Mouse (Mus musculus) cerebellum, adult 18-20 months (tissue): ENCODE results near the gene Gm4869.
"Not testable (repeated sequence)": the region's sequence is repeated elsewhere in the genome, so short reads cannot be mapped to it uniquely, and the experiment has no call there.

ENCODE experiments used
- DNase-seq, 2 experiments: peaks; one replicate each; pipeline ENCODE4 v3.0.0; 2021

Gene Gm4869

DNA sequence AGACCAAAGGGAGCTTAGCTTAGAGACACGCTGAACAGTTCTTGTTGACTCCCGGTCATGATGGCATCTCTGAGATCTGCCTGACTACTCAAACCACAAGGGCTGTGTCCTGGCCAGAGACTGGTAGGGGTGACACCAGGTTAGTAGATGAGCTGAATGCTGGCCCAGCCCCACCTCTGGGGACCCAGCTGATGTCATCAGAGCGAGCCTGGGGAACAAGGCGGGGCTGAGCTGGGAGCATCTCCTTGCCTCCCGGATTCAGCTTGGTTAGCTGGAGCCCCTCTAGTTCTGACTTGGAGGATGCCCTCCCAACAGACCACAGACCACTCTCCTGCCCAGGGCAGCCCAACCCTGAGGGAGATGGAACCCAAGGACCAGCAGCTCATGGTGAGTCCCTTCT, at the start of gene Gm4869:
TSS of gene Gm4869 (plus strand) at position 301 of the 400 bp plus-strand sequence.
- DNase-seq: no peak

DNA sequence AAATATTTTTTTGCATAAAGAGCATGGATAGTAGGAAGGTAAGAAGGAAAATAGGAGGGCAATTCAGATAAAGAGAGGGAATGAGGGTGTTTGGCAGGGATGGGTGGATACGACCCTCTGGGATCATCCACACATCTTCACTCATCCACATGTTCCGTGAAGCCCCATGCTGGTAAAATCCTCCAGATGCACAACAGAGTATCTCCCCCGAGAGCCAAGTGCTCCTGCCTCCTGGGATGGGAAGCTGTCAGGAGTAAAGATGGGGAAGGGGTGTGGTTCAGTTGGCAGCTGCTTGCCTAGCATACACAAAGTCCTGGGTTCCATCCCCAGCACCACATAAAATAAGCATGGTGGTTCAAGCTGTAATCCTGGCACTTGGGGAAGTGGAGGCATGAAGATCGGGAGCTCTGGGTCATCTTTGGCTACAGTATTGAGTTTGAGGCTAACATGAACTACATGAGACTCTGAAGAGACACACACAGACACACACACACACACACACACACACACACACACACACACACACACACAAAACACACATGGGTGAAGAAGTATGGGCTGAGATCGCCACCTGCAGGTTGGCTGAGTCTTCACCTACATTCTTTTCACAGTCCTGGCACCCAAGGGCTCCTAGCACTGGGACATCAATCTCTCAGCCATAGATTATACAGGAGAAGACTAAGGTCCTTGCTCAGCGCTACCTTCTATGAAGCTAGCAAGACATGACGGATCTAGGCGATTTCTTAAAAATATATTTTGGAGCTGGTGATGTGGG, 49.1 kb upstream of the Gm4869 start:
- DNase-seq: no peak

DNA sequence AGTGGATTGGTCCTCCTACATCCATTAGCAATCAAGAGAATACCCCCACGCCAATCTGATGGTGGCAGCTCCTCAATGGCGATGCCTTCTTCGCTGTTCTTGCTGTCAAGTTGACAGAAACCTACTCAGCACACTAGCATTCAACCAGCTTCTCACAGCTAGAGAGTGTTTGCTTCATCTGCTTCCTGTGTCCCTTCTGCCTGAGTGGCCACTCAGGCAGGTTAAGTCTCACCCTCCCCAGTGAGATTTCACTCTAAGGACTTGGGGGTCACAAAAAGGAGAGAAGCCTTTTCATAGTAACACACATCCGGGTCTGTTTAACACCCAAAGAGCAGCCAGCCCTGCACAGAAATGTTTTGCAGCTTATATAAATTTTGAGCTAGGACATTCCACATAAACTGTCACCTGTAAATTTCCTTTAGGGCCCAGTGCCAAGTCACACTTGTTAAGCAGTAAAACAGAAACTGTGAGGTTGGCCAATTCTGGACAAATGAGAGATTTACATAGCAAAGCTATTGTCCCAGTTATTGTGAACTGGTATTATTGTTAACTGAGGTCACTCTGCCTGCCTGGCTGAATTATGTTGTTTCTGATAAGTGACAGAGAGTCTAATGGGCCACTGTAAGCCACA, 42.7 kb upstream of the Gm4869 start:
- DNase-seq: no peak

DNA sequence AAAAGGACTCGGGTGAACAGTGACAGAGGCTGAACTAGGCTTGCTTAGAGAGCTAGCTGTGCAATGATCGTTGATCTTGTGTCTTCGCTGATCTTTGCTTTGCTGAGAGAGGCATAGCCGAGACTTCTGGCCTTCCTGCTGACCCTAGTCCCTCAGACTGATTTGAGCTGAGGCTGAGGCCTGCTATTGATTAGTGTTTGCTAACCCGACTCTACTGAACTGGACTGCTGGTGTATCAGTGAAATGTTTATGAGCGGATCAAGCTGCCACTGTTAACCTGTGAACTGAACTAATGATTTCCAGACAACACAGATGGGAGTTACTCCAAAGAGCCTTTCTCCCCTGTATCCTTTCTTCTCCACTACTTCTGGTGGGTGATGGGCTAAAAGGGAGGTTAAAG, 40.3 kb upstream of the Gm4869 start:
- no peak for DNase-seq

DNA sequence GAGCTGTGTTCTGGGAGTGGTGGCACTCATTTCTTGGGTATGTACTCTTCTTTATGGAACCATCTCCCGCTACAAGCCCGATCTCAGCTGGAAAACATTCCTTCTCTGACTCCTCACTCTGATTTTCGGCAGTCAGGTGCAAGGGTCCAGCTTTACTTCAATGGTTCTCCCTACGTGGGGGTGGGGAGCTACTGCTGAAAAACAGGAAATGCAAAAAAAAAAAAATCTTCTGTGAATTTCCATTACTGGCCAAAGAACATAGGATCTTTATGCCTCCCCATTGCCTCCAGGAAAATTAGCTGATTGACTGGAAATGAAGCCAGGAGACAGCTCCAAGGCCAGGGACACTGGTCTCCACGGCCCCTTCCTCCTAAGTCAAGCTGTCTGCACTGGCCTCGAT, 38.8 kb upstream of the Gm4869 start:
- no peak for DNase-seq

DNA sequence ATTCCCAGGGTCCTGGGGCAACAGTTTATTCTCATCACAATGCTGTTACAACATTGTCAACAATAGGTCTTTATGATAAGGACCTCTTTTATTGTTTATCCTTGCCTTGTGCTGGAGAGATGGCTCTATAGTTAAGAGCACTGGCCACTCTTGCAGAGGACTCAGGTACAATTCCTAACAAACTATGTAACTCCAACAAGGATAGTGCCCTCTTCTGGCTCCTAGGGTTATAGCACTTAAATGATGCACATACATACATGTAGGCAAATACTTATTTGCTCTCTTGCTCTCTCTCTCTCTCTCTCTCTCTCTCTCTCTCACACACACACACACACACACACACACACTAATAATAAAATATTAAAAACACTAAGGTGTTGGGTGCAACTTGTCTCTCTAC, 36.6 kb upstream of the Gm4869 start:
- no peak for DNase-seq

DNA sequence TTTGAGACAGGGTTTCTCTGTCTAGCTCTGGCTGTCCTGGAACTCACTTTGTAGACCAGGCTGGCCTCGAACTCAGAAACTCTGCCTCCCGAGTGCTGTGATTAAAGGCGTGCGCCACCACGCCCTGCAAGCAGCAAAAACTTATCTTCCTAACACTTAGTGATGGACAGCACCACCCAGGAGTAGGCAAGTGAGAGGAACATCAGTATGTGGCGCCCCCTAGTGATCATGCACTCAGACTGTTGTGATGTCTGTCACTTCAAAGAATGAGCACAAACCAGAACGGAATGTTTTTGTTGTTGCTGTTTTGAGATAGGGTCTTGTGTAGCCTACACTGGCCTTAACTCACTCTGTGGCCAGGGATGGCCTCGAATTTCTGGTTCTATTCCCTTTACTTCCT, 34.1 kb upstream of the Gm4869 start:
- peak; percentile 39 to 52 for DNase-seq

DNA sequence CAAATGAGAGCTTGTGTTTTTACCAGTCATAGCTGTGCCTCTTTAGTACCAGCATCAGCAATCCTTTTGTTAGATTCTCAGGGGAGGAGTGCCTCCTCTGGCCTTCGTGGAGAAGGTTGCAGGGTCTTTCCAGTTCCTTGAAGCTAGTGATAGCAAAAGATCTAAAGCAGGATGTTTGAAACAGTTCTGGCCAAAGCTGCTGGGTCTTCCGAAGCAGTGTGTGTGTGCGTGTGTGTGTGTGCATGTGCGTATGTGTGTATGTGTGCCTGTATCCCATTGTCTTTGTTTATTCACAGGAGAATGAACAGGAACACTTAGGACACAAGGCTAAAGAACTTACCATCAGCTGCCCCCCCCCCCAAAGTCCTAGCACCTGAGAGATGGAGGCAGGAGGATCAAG, 30.8 kb upstream of the Gm4869 start:
- no peak for DNase-seq

DNA sequence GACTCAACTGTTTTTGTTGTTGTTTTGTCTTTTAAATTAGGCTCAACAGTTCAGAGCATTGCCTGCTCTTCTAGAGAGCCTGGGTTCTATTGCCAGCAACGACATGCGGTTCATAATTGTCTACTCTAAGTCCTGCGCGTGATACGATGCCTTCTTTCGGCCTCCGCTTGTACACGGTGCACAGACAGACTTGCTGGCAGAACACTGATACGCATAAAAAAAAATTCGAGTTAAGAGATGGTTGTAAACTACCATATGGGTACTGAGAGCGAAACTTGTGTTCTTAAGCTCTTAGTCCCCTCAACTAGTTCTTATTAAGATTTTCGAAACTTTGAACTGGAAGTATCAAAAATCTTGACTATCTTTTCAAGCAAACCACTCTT, 27.3 kb upstream of the Gm4869 start:
- peak; percentile 16 to 43 for DNase-seq

DNA sequence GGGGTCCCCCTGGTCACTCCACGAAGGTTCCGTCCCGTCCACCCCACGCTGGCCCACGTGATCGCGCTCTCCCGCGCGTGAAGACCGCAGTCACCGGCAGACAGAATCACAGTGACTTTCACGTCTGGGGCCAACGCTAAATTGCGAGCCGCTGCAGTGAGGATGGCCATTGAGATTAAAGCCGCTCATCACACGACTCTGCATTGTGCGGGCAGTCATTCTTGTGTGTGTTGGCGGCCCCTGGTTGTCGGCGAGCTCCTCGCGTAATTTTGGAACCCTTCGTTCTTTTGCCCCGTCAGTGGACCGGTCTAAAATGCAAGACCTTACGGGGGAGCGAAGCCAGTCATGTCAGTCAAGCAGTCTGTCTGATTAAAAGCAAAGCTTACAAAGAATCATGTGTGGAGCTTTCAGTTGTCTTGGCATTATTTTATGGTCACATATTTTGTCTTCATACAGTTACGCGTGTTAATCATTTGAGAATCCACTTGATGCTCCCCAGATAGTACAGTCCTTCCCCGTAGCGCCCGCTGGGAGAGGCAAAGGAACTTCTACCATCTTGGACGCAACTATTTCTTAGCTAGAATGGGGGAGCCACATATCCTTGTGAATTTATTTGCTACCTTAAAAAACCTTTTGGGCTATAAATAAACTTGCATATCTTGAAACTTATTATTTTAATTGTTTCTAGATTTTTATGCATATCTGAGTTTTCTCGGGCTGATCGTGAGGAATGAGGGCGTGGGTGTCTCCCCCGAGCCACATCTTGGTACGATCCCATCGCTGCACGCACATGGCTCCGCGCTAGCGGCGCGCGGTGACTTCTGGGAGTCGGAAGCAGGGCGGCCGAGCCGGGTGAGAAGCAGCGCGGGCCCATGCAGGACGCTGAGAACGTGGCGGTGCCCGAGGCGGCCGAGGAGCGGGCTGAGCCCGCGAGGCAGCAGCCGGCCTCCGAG, 26.7 kb upstream of the Gm4869 start, which contains the start of gene Eif3b:
TSS of gene Eif3b (plus strand) at position 840 of the 953 bp plus-strand sequence.
- peak; percentile 90 to 94 for DNase-seq

DNA sequence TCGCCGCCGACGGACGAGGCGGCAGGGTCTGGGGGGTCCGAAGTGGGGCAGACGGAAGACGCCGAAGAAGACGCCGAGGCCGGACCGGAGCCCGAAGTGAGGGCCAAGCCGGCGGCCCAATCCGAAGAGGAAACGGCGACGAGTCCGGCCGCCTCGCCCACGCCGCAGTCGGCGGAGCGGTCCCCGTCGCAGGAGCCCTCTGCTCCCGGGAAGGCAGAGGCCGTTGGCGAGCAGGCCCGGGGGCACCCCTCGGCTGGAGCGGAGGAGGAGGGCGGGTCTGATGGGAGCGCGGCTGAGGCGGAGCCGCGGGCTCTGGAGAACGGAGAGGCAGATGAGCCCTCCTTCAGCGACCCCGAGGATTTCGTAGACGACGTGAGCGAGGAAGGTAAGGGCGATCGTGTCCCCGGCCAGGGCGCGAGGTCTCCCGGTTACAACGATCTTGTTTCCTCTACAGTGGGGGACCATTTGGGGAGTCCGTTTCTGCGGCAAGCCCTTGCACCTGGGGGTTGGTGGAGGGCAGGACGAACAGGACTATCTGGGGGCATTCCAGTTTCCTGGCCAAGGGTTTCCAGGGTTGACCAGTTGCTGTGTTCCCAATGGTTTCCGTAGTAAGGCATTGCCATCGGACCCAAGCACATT, 25.9 kb upstream of the Gm4869 start:
- DNase-seq: peak in 1 of 2 experiments; percentile 28

DNA sequence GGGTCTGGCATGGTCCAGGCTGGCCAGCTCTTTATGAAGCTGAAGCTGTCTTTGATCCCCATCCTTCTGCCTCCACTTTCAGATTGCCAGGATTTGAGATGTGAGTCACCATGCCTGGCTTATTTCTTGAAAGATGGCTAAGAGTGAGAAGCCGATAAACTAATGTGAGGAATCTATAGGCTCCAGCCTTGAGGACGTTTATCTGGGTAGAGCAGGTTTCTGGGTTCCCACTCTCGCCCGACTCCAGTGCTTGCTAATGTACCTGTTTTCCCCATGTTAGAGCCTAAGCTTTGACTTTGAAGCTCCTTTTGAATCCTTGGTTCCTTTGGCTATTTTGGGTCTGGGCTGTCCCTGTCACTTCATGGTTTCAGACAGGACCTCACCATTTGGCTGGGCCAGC, 24.8 kb upstream of the Gm4869 start:
- DNase-seq: no peak

DNA sequence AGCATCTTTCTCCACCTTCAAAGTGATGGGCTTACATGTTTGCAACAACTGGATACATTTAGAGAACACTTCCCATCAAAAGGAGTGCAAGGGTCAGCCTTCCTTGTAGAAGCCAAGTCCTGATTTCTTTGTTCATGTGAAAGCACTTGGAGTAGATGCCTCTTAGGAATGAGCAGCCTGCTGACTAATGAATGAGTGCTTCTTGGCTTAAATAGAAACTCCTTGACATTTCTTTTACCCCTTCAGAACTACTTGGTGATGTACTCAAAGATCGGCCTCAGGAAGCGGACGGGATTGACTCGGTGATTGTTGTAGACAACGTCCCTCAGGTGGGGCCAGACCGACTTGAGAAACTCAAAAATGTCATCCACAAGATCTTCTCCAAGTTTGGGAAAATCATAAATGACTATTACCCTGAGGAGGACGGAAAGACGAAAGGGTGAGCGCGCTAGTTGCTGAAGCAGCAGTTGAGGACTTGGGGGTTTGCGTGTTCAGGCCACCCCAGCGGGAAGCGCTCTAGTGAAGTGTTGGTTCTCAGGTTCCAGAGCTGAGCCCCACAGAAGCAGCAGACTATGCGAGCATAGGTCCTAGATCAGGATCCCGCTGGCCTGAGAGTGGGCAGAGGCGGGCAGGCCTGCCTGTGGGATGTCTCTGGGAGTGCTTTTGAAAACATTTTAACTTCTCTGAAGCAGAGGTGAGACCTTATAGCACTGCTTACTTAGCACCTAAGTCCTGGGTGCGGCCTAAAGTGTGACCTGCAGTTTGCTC, 20.2 kb upstream of the Gm4869 start:
- DNase-seq: no peak

DNA sequence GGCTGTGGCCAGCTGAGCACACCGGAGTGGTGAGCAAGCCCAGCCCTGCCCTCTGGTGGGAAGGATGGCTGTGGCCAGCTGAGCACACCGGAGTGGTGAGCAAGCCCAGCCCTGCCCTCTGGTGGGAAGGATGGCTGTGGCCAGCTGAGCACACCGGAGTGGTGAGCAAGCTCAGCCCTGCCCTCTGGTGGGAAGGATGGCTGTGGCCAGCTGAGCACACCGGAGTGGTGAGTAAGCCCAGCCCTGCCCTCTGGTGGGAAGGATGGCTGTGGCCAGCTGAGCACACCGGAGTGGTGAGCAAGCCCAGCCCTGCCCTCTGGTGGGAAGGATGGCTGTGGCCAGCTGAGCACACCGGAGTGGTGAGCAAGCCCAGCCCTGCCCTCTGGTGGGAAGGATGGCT, 6.3 kb upstream of the Gm4869 start:
- not testable (repeated sequence) for DNase-seq

DNA sequence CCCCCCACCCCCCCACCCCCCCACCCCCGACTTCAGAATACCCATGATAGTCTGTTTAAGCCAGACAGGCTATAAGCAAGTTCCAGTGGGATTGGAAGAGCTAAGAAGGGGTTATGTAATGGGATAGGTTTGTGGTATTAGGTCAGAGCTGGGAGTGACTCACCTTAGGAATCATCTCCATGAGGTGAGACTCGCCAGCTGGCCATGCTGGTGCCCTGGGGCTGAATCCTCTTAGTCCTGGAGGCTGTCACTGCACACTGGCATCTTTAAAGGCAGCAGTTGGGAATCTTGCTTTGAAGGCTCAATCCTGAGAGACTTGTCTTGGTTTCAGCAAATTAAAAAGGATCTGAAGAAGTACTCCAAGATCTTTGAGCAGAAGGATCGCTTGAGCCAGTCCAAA, 4.0 kb upstream of the Gm4869 start:
- DNase-seq: peak; percentile 22 to 56

DNA sequence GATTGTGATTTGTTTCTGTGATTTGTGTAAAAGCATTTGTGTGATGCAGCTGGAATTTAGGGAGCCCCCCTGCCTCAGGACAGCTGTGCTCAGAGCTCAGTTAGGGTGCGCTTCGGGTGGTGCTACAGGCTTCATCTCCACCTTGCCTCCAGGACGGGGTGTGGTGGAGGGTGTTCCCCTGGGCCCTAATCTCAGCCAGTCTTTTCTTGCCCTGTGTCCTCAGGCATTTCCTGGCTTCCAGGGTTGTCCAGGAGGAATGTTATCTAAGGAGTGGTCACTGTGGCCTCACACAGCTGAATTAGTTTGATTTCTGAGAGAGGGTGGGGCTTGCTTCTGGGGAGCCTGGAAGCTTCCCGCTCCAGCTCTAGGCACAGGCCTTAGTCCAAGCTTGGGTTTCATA, 1.4 kb upstream of the Gm4869 start:
- DNase-seq: no peak

DNA sequence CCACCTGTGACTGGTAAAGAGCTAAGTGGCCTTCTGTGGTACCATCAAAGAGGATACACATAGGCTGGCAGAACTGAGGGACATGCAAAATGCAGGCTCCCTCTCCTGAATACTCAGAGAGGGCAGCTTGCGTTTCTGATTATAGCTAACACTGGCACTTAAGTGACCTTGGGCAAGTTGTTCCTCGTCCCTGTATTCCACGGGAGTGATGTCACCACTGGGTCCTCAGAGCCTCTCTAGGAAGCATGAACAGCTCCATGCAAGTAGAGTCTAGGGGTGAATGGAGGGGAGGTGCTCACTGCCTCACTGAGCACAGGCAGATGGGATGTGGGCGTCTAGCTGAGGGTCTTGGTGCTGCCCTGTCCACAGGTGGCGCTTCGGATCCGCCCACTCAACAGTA, 609 bp downstream of the Gm4869 start:
- no peak for DNase-seq

DNA sequence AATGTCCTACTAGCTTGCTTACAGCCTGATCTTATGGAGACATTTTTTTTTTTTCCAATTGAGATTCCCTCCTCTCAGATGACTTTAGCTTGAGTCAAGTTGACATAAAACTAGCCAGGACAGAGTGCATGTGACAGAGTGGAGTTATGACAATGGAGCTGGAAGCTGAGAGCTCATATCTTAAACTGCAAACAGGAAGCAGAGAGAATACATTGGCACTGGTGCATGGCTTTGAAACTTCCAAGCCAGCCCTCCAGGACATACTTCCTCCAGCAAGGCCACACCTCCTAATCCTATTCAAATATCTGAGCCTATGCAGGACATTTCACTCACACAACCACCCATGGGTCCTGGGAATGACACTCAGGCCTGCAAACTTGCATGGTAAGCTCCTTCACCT, 9.0 kb downstream of the Gm4869 start:
- no peak for DNase-seq

DNA sequence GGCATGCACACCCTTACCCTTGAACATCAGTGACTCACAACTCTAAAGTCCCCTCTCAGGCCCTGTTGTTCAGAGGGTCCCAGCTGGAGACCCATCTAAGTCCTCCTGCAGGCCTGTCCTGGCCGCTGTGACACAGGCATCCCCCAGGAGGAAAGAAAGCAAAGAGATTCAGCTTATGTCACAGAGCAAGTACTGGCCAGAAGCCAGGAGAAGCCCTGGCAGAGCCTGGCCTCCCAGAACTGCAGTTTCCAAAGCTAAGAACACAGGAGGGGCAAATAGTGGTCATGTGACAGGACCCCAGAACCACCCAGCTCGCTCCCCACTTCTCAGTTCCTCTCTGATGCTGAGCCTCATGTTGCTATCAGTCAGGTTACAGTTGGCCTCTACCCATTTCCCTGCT, 10.0 kb downstream of the Gm4869 start:
- no peak for DNase-seq

DNA sequence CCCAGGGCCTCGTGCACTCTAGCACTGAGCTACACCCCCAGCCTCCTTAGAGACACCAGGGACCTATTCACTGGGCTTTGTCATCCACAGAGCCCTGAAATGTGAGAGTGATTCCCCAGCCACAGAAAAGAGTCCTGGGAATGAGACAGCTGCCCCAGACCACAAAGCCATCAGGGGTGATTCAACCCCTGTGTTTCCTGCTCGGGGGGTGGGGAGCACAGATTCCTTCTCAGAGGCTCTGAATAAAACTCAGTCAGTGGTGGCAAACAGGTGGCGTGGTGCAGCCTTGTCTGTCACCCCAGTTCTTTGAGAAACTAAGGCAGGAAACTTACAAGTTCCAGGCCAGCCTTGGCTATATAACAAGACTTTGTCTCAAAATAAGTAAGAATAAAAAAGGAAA, 16.0 kb downstream of the Gm4869 start:
- no peak for DNase-seq

DNA sequence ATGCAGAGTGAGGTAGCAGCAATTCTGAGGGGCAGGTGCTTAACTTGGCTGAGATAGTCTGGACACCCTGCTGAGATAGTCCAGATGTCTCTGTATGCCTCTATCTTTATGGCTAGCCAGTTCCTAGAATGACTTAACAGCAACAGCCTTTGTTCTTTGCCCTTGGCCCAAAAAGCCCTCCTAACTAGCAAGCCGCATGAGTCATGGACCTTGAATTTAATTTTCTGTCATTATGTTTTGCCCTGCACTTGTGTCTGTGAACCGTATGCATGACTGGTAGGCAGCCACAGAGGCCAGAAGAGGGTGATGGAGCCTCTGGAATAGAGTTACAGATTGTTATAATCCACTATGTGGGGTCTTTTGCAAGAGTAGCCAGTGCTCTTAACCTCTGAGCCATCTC, 17.7 kb downstream of the Gm4869 start:
- not testable (repeated sequence) for DNase-seq

DNA sequence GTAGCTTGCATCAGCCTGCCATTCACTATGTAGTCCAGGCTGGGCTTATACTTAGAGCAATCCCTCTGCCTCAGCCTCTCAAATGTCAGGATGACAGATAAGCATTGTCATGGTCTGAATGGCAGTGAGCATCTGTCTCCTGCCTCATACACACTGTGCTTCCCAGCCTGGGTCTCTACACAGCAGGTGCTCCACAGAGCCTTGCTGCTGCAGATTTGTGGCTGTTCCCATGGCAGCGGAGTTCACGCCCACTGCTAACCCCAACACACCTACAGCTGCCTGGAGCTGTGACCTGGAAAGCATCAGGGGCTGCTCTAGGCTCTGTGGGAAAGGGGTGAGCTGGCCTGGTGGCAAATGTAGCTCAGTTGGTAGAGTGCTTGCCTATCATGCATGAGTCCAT, 19.5 kb downstream of the Gm4869 start:
- DNase-seq: no peak
